Mouse (Mus musculus): ENCODE measurements around the gene Lancl2. TPM values are rescaled to one million over a fixed set of nuclear protein-coding genes. Genes with fewer than 3 reads are reported as not detected.

The Lancl2 gene
- polyA plus RNA-seq (2014; fragmentation: Nextera tagmentation; extraction: Ambion mirVana) = 24.7 and 25.6 TPM in 2 replicates

DNA sequence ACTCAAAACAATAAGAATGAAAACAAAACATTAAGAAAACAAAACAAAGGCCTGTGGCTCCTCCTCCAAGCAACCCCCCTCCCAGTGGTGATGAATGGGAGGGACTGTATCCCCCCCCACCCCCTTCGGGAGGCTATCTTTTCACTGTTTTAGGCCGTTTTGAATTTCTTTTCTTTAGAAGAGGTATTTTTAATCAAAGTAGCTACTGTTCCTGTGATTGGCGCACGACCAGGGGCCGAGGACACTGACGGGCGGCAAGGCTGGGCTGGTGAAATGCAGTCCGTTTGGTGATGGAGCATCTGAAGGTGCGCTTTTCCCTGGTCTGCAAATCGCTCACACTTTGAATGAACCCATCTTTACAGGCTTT lies at the start of gene Lancl2:
Lancl2 (plus strand) TSS at position 165 of the 367 bp plus-strand sequence.
- H3K27me3 ChIP-seq (replicated peaks; ENCODE audit: control insufficient read depth, insufficient read depth, low read length) = no peaks in the 10 kb centered on the region
- no peaks in the 10 kb centered on the region for H3K9me3 ChIP-seq (ENCODE audit: control insufficient read depth, low read length)
- H3K27ac ChIP-seq (replicated peaks; ENCODE audit: low read depth, low read length) = peak within 1 kb of the TSS; percentile 98
- no peaks in the 10 kb centered on the region for H3K36me3 ChIP-seq (ENCODE audit: control insufficient read depth, insufficient read depth, low read length)
- ATAC-seq (ENCODE audit: low read depth) (peak; percentile 1), DNase-seq (ENCODE audit: low spot score) (peak; percentile 27)
- peak within 1 kb of the TSS; percentile 76 for H3K4me3 ChIP-seq (ENCODE audit: low read depth, low read length)
- H3K4me2 ChIP-seq (ENCODE audit: low read depth, low read length) = peak within 1 kb of the TSS; percentile 60
- peaks cover 4% of the 10 kb centered on the region; the same call in 1 of the 2 replicates for H3K4me1 ChIP-seq (ENCODE audit: control insufficient read depth, insufficient read depth, low read length)
- WGBS = 0% methylated on average over 10 of the region's 10 CpGs
- peak within 1 kb of the TSS; percentile 88 for H3K9ac ChIP-seq (ENCODE audit: low read depth, low read length)

DNA sequence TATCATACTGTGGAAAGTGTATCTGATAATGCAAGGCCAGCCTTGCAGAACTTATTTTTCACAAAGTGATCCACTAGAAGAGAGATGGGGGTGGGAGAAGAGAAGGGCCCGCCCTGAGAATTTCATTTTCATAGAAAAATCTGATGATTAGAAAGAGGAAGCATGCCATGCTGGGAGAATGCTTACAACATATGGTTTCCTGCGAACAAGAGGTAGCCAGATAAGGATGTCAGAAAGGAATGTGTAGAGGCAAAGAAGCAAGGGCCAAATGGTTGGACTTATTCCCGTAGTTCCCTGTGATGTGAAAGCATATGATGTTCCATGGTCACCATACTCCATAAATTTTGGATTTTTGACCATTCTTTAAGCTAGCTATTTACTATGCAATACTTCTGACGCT lies 41.0 kb upstream of the Lancl2 start:
- H3K4me2 ChIP-seq (ENCODE audit: low read depth, low read length) = no peak overlapping the region
- H3K4me3 ChIP-seq (ENCODE audit: low read depth, low read length) = no peak overlapping the region
- H3K4me1 ChIP-seq (ENCODE audit: control insufficient read depth, insufficient read depth, low read length) = no peaks in the 10 kb centered on the region
- no peak overlapping the region for H3K27ac ChIP-seq (replicated peaks; ENCODE audit: low read depth, low read length)
- no peaks in the 10 kb centered on the region for H3K36me3 ChIP-seq (ENCODE audit: control insufficient read depth, insufficient read depth, low read length)
- DNase-seq (ENCODE audit: low spot score) (no peak), ATAC-seq (ENCODE audit: low read depth) (no peak)
- H3K9me3 ChIP-seq (ENCODE audit: control insufficient read depth, low read length) = no peaks in the 10 kb centered on the region
- WGBS = 70% methylated on average over 4 of the region's 4 CpGs
- no peaks in the 10 kb centered on the region for H3K27me3 ChIP-seq (replicated peaks; ENCODE audit: control insufficient read depth, insufficient read depth, low read length)
- no peak overlapping the region for H3K9ac ChIP-seq (ENCODE audit: low read depth, low read length)

DNA sequence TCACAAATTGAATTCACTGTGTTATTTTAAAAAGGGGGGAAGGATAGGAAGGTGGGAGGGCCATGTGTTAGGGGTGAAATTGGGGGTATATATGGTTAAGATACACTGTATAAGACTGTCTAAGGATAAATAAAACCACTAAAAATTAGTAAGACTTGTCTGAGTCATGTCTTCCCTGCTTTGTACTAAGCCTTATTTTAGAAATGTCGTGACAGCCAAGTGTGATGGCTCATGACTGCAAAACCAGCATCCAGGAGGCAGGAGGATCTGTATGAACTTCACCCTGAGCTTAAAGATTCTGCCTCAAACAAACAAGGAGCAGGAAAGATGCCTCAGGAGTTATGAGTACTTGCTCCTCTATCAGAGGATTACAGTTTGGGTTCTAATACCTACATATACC lies 18.2 kb upstream of the Lancl2 start:
- WGBS = 88% methylated on average over 1 of the region's 1 CpGs
- Histone ChIP-seq H3K4me3 (ENCODE audit: low read depth, low read length) (no peak overlapping the region), H3K36me3 (ENCODE audit: control insufficient read depth, insufficient read depth, low read length) (peaks cover 25% of the 10 kb centered on the region; the same call in 1 of the 2 replicates), H3K27ac (replicated peaks; ENCODE audit: low read depth, low read length) (no peak overlapping the region), H3K4me2 (ENCODE audit: low read depth, low read length) (no peak overlapping the region), H3K9ac (ENCODE audit: low read depth, low read length) (no peak overlapping the region), H3K27me3 (replicated peaks; ENCODE audit: control insufficient read depth, insufficient read depth, low read length) (no peaks in the 10 kb centered on the region), H3K9me3 (ENCODE audit: control insufficient read depth, low read length) (0 out of 2 replicates have a peak, but pooled peaks cover 6% of the 10 kb centered on the region), H3K4me1 (ENCODE audit: control insufficient read depth, insufficient read depth, low read length) (no peaks in the 10 kb centered on the region)
- DNase-seq (ENCODE audit: low spot score) (no peak), ATAC-seq (ENCODE audit: low read depth) (no peak)

DNA sequence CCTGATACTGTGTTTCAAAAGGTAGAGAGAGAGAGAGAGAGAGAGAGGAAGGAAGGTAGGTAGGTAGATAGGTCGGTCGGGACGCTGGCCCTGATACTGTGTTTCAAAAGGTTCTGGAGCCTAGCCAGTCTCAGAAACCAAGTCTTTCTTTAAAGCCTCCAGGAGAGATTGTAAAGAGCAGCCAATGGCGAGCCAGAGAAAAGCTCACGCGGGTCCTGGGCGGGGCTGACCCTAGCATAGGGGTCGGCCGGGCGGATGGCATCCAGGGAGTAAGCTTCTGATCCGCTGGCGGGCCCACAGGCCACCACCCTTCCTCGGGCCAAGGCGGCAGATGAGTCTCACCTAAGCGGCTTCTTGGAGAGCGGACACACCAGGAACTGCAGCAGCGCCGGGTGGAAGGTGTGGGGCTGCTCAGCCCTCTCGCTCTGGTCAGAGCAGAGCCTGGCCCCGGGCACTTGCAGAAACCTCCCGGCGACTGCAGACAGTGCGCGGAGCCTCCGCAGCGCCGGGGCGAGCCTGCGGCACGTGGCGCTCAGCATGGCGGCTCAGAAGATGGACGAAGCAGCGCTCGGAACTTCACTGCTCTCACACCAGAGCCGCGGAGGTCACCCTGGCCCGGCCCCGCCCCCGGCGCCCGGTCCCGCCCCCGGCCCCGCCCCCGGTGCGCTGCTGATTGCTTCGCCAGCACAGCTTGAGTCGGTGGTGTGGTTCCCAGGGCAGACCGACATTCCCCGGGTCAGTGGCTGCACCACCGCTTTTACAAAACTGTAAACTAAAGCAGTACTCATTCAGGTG lies 10.7 kb upstream of the Lancl2 start, which contains the start of gene Pyurf:
Pyurf (minus strand) TSS at position 612 of the 795 bp plus-strand sequence.
- DNase-seq (ENCODE audit: low spot score) = peak; percentile 93
- Histone ChIP-seq H3K27me3 (replicated peaks; ENCODE audit: control insufficient read depth, insufficient read depth, low read length) (no peaks in the 10 kb centered on the region), H3K4me1 (ENCODE audit: control insufficient read depth, insufficient read depth, low read length) (0 out of 2 replicates have a peak, but pooled peaks cover 2% of the 10 kb centered on the region), H3K36me3 (ENCODE audit: control insufficient read depth, insufficient read depth, low read length) (peaks cover 13% of the 10 kb centered on the region; the same call in 1 of the 2 replicates), H3K4me2 (ENCODE audit: low read depth, low read length) (peak within 1 kb of the TSS; percentile 65), H3K4me3 (ENCODE audit: low read depth, low read length) (peak within 1 kb of the TSS; percentile 86), H3K27ac (replicated peaks; ENCODE audit: low read depth, low read length) (peak within 1 kb of the TSS; percentile 91), H3K9ac (ENCODE audit: low read depth, low read length) (peak within 1 kb of the TSS; percentile 82), H3K9me3 (ENCODE audit: control insufficient read depth, low read length) (no peaks in the 10 kb centered on the region)
- WGBS = under 1% methylated on average over 19 of the region's 52 CpGs
- peak; percentile 97 for ATAC-seq (ENCODE audit: low read depth)

DNA sequence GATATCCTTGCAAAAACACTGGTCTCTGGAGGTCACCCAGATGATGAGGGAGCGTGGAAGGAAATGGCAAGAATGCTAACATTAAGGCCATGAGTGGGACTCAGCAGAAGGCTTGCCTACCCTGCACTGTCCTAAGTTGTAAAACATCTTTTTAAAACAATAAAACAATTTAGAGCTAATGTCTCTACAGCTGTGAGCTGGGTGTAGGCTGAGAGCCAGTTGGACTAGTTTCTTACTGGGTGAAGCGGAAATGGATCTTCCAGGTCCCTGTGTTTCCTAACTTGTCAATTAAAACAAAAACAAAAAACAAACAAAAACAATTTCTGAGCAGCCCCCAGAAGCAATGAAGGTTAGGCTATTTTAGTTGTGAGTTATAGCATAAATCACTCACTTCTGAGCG lies 9.2 kb upstream of the Lancl2 start:
- H3K27ac ChIP-seq (replicated peaks; ENCODE audit: low read depth, low read length) = no peak overlapping the region
- 0 out of 2 replicates have a peak, but pooled peaks cover 2% of the 10 kb centered on the region for H3K4me1 ChIP-seq (ENCODE audit: control insufficient read depth, insufficient read depth, low read length)
- no peak overlapping the region for H3K4me2 ChIP-seq (ENCODE audit: low read depth, low read length)
- H3K4me3 ChIP-seq (ENCODE audit: low read depth, low read length) = no peak overlapping the region
- 0 out of 2 replicates have a peak, but pooled peaks cover 4% of the 10 kb centered on the region for H3K36me3 ChIP-seq (ENCODE audit: control insufficient read depth, insufficient read depth, low read length)
- H3K27me3 ChIP-seq (replicated peaks; ENCODE audit: control insufficient read depth, insufficient read depth, low read length) = no peaks in the 10 kb centered on the region
- WGBS = 78% methylated on average over 3 of the region's 3 CpGs
- ATAC-seq (ENCODE audit: low read depth) = no peak
- no peaks in the 10 kb centered on the region for H3K9me3 ChIP-seq (ENCODE audit: control insufficient read depth, low read length)
- no peak for DNase-seq (ENCODE audit: low spot score)
- no peak overlapping the region for H3K9ac ChIP-seq (ENCODE audit: low read depth, low read length)

DNA sequence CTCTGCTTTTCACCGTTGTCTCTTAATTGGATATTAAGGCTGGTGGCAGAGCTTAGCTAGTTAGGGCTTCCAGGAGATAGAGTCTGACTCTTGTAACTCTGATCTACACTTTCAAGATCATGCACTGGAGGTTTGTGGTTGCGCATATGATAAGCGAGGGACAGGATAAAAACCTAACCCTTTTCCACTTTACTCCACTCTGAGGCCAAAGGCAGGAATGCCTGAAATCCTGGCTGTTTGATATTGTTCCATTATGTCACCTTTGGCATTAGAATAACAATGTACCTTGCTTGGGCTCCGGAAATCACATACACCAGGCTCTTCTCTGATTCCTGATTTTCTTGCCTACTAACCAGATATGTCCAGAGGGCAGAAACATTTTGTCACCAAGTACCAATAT lies 654 bp upstream of the Lancl2 start:
- DNase-seq (ENCODE audit: low spot score) (no peak), ATAC-seq (ENCODE audit: low read depth) (no peak)
- H3K4me1 ChIP-seq (ENCODE audit: control insufficient read depth, insufficient read depth, low read length) = peaks cover 4% of the 10 kb centered on the region; the same call in 1 of the 2 replicates
- H3K9me3 ChIP-seq (ENCODE audit: control insufficient read depth, low read length) = no peaks in the 10 kb centered on the region
- no peaks in the 10 kb centered on the region for H3K36me3 ChIP-seq (ENCODE audit: control insufficient read depth, insufficient read depth, low read length)
- H3K4me3 ChIP-seq (ENCODE audit: low read depth, low read length) = peak overlapping the region; percentile 76
- no peak overlapping the region for H3K27ac ChIP-seq (replicated peaks; ENCODE audit: low read depth, low read length)
- H3K4me2 ChIP-seq (ENCODE audit: low read depth, low read length) = peak overlapping the region; percentile 60
- 56% methylated on average over 4 of the region's 4 CpGs for WGBS
- no peaks in the 10 kb centered on the region for H3K27me3 ChIP-seq (replicated peaks; ENCODE audit: control insufficient read depth, insufficient read depth, low read length)
- peak overlapping the region; percentile 88 for H3K9ac ChIP-seq (ENCODE audit: low read depth, low read length)

DNA sequence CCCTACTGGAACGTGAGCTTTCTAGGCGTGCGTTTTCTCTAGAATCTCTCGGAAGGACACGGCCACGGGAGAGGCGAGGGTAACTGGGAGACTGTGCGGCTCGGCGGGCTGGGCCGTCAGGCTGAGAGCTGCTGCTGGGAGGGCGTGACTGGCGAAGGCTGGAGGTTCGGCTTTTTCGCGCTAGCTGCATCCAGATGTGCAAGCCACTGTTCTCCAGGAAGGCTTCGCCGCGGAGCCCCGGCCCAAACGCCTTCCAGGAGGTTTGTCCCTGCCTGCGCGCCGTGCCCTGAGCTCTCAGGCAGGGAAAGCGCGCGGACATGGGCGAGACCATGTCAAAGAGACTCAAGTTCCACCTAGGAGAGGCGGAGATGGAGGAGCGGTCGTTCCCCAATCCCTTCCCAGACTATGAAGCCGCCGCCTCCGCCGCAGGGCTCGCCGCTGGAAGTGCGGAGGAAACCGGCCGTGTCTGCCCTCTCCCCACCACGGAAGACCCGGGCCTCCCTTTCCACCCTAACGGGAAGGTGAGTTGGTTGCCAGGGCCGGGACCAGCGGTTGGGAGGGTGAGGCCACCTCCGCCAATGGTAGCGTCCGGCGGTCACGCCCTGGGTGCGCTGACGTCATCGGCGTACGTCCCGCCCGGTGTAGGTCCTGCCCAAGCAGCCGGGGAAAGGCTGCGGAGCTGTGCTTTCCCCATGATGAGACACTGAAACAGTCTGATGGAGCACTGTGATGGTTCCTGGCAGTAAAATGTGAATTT lies 581 bp downstream of the Lancl2 start:
- peak overlapping the region; percentile 60 for H3K4me2 ChIP-seq (ENCODE audit: low read depth, low read length)
- peak overlapping the region; percentile 76 for H3K4me3 ChIP-seq (ENCODE audit: low read depth, low read length)
- H3K9me3 ChIP-seq (ENCODE audit: control insufficient read depth, low read length) = no peaks in the 10 kb centered on the region
- under 1% methylated on average over 51 of the region's 59 CpGs for WGBS
- H3K27me3 ChIP-seq (replicated peaks; ENCODE audit: control insufficient read depth, insufficient read depth, low read length) = no peaks in the 10 kb centered on the region
- H3K4me1 ChIP-seq (ENCODE audit: control insufficient read depth, insufficient read depth, low read length) = peaks cover 4% of the 10 kb centered on the region; the same call in 1 of the 2 replicates
- H3K9ac ChIP-seq (ENCODE audit: low read depth, low read length) = peak overlapping the region; percentile 88
- no peaks in the 10 kb centered on the region for H3K36me3 ChIP-seq (ENCODE audit: control insufficient read depth, insufficient read depth, low read length)
- DNase-seq (ENCODE audit: low spot score) (peak; percentile 97), ATAC-seq (ENCODE audit: low read depth) (peak; percentile 99)
- H3K27ac ChIP-seq (replicated peaks; ENCODE audit: low read depth, low read length) = peak overlapping the region; percentile 98

DNA sequence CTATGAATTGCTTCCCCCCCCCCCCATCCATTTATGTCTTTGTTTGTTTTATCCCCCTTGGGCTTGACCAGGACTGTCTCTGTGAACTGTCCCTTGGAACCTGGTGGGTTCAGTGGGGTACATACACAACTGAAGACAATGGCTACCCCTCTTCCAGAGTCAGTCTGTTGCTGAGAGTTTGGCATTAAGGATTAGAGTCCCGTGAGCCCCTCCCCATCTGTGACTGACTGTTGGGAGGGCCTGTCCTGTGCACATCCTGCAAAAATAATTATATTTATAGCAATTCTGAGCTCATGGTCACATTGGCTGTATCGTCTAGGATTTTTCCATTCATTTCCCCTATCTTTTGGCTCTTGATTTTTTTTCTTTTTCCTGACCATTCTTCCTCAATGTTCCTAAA lies 1.4 kb downstream of the Lancl2 start:
- peaks cover 4% of the 10 kb centered on the region; the same call in 1 of the 2 replicates for H3K4me1 ChIP-seq (ENCODE audit: control insufficient read depth, insufficient read depth, low read length)
- H3K9me3 ChIP-seq (ENCODE audit: control insufficient read depth, low read length) = no peaks in the 10 kb centered on the region
- ATAC-seq (ENCODE audit: low read depth) (0 out of 2 replicates have a peak, but pooled peaks have one; percentile 12), DNase-seq (ENCODE audit: low spot score) (peak; percentile 28)
- peak overlapping the region; percentile 76 for H3K4me3 ChIP-seq (ENCODE audit: low read depth, low read length)
- H3K36me3 ChIP-seq (ENCODE audit: control insufficient read depth, insufficient read depth, low read length) = no peaks in the 10 kb centered on the region
- H3K27me3 ChIP-seq (replicated peaks; ENCODE audit: control insufficient read depth, insufficient read depth, low read length) = no peaks in the 10 kb centered on the region
- WGBS = 17% methylated on average over 2 of the region's 2 CpGs
- H3K27ac ChIP-seq (replicated peaks; ENCODE audit: low read depth, low read length) = peak overlapping the region; percentile 98
- peak overlapping the region; percentile 88 for H3K9ac ChIP-seq (ENCODE audit: low read depth, low read length)
- H3K4me2 ChIP-seq (ENCODE audit: low read depth, low read length) = peak overlapping the region; percentile 60

All from embryonic facial prominence, embryonic 14.5 days (tissue).